Mouse (Mus musculus) midbrain, embryonic 12.5 days (tissue): ENCODE data around the gene Timm44. TPM values are rescaled to one million over a fixed set of nuclear protein-coding genes. Genes with fewer than 3 reads are reported as not detected.

Experiments
- ATAC-seq: fragments of 200-750 bp; cut with Nextera tagmentation; 2 replicates; pipeline ENCODE4 v1.8.0; 2017; ENCODE audit warnings: low read depth, moderate TSS enrichment, moderate library complexity; ENCODE audit not compliant: low FRiP score
- H3K27ac ChIP-seq: fragments of 300-500 bp; sonication (generic); replicated peaks from 2 replicates; pipeline ENCODE4 v1.5.1; 2016; ENCODE audit warnings: mild to moderate bottlenecking
- H3K27me3 ChIP-seq: fragments of 300-500 bp; sonication (generic); 2 replicates; pipeline ENCODE4 v1.6.1; 2016; ENCODE audit warnings: mild to moderate bottlenecking
- H3K36me3 ChIP-seq: fragments of 300-500 bp; sonication (generic); 2 replicates; pipeline ENCODE4 v1.6.1; 2016
- H3K4me1 ChIP-seq: fragments of 300-500 bp; sonication (generic); 2 replicates; pipeline ENCODE4 v1.6.1; 2016
- H3K4me2 ChIP-seq: fragments of 300-500 bp; sonication (generic); replicated peaks from 2 replicates; pipeline ENCODE4 v1.6.1; 2016; ENCODE audit warnings: mild to moderate bottlenecking, moderate library complexity
- H3K4me3 ChIP-seq: fragments of 300-500 bp; sonication (generic); 2 replicates; pipeline ENCODE4 v1.5.1; 2016; ENCODE audit warnings: mild to moderate bottlenecking
- H3K9ac ChIP-seq: fragments of 300-500 bp; sonication (generic); replicated peaks from 2 replicates; pipeline ENCODE4 v1.6.1; 2016; ENCODE audit warnings: mild to moderate bottlenecking, moderate library complexity
- H3K9me3 ChIP-seq: fragments of 300-500 bp; sonication (generic); 2 replicates; pipeline ENCODE4 v1.6.1; 2016; ENCODE audit warnings: mild to moderate bottlenecking
- WGBS: fragments of 180-500 bp; shearing (Covaris S2); methylation state at CpG from one replicate; pipeline ENCODE4 v1.1.7; 2016; 5-methylcytosine and 5-hydroxymethylcytosine counted together
- polyA plus RNA-seq: library from polyadenylated mRNA; unstranded; fragments of >200 nt; fragmentation: Nextera tagmentation; extraction: Ambion mirVana; gene quantifications from 2 replicates; pipeline ENCODE4 v1.2.1, GENCODE M21; 2016

Timm44 gene
- polyA plus RNA-seq, result 54.9 and 57.8 TPM in 2 replicates

GRCm38 (mm10) chr8:4275275-4276110, at the start of gene Timm44:
TSS of gene Timm44 (minus strand) at chr8:4275913.
- Histone ChIP-seq H3K27ac (peak within 1 kb of the TSS; percentile 78), H3K9me3 (no peaks in the 10 kb centered on the region), H3K36me3 (peaks cover 26% of the 10 kb centered on the region; the same call in 1 of the 2 replicates), H3K4me3 (peak within 1 kb of the TSS; percentile 77), H3K4me2 (peak within 1 kb of the TSS; percentile 66), H3K9ac (peak within 1 kb of the TSS; percentile 76), H3K4me1 (peaks cover 10% of the 10 kb centered on the region), H3K27me3 (no peaks in the 10 kb centered on the region)
- ATAC-seq, result peak; percentile 98
- WGBS, result under 1% methylated on average over 39 of the region's 39 CpGs

- under 1% methylated on average over 71 of the region's 78 CpGs for WGBS
- peak; percentile 98 for ATAC-seq
- Histone ChIP-seq H3K4me3 (peak within 1 kb of the TSS; percentile 99), H3K4me2 (peak within 1 kb of the TSS; percentile 90), H3K36me3 (peaks cover 43% of the 10 kb centered on the region), H3K27ac (peak within 1 kb of the TSS; percentile 89), H3K4me1 (peaks cover 27% of the 10 kb centered on the region), H3K27me3 (no peaks in the 10 kb centered on the region), H3K9me3 (no peaks in the 10 kb centered on the region), H3K9ac (peak within 1 kb of the TSS; percentile 99)
Observed at GRCm38 (mm10) chr8:4324983-4325750, 49.5 kb upstream of the Timm44 start, which contains the start of the genes Ccl25 and Elavl1. TSS of gene Ccl25 (plus strand) at chr8:4325210. TSS of gene Elavl1 (minus strand) at chr8:4325413.

- no peaks in the 10 kb centered on the region for H3K27me3 ChIP-seq
- peak overlapping the region; percentile 99 for H3K9ac ChIP-seq
- peak overlapping the region; percentile 89 for H3K27ac ChIP-seq
- H3K4me3 ChIP-seq, result peak overlapping the region; percentile 99
- H3K4me2 ChIP-seq, result peak overlapping the region; percentile 90
- peaks cover 44% of the 10 kb centered on the region for H3K36me3 ChIP-seq
- ATAC-seq, result peak; percentile 68
- peaks cover 27% of the 10 kb centered on the region for H3K4me1 ChIP-seq
- H3K9me3 ChIP-seq, result no peaks in the 10 kb centered on the region
- under 1% methylated on average over 42 of the region's 42 CpGs for WGBS
Observed at GRCm38 (mm10) chr8:4324525-4324924, 48.8 kb upstream of the Timm44 start.

- peak overlapping the region; percentile 99 for H3K4me3 ChIP-seq
- no peak overlapping the region; the same call in 1 of the 2 replicates for H3K27ac ChIP-seq
- H3K4me1 ChIP-seq, result peaks cover 27% of the 10 kb centered on the region
- no peaks in the 10 kb centered on the region for H3K9me3 ChIP-seq
- peaks cover 43% of the 10 kb centered on the region for H3K36me3 ChIP-seq
- no peak for ATAC-seq
- whole genome bisulfite sequencing, result 7% methylated on average over 6 of the region's 6 CpGs
- peak overlapping the region; percentile 99 for H3K9ac ChIP-seq
- H3K27me3 ChIP-seq, result no peaks in the 10 kb centered on the region
- H3K4me2 ChIP-seq, result peak overlapping the region; percentile 90
Observed at GRCm38 (mm10) chr8:4323917-4324316, 48.2 kb upstream of the Timm44 start.

GRCm38 (mm10) chr8:4322470-4322869, 46.8 kb upstream of the Timm44 start:
- Histone ChIP-seq H3K4me1 (peaks cover 27% of the 10 kb centered on the region), H3K36me3 (peaks cover 29% of the 10 kb centered on the region), H3K9me3 (no peaks in the 10 kb centered on the region), H3K4me3 (peak overlapping the region; percentile 99; the same call in 1 of the 2 replicates), H3K27me3 (no peaks in the 10 kb centered on the region), H3K4me2 (peak overlapping the region; percentile 90), H3K9ac (no peak overlapping the region), H3K27ac (0 out of 2 replicates have a peak overlapping the region, but pooled peaks have one; percentile 20)
- WGBS, result 40% methylated on average over 2 of the region's 2 CpGs
- no peak for ATAC-seq

- Histone ChIP-seq H3K36me3 (peaks cover 29% of the 10 kb centered on the region), H3K4me2 (no peak overlapping the region), H3K27ac (no peak overlapping the region), H3K4me3 (no peak overlapping the region), H3K4me1 (peaks cover 26% of the 10 kb centered on the region), H3K9me3 (no peaks in the 10 kb centered on the region), H3K9ac (no peak overlapping the region), H3K27me3 (no peaks in the 10 kb centered on the region)
- ATAC-seq, result no peak
- WGBS, result 85% methylated on average over 2 of the region's 2 CpGs
Observed at GRCm38 (mm10) chr8:4321031-4321430, 45.3 kb upstream of the Timm44 start.

- peaks cover 33% of the 10 kb centered on the region for H3K36me3 ChIP-seq
- no peak for ATAC-seq
- WGBS, result 100% methylated on average over 1 of the region's 1 CpGs
Observed at GRCm38 (mm10) chr8:4320404-4320803, 44.7 kb upstream of the Timm44 start.

GRCm38 (mm10) chr8:4319573-4319872, 43.8 kb upstream of the Timm44 start:
- H3K4me3 ChIP-seq, result no peak overlapping the region
- no peak for ATAC-seq

More at GRCm38 (mm10) chr8:4320404-4320803, 44.7 kb upstream of the Timm44 start:
- no peak overlapping the region for H3K4me3 ChIP-seq
- H3K27me3 ChIP-seq, result no peaks in the 10 kb centered on the region
- no peak overlapping the region for H3K4me2 ChIP-seq
- peaks cover 20% of the 10 kb centered on the region for H3K4me1 ChIP-seq
- no peak overlapping the region for H3K27ac ChIP-seq
- H3K9me3 ChIP-seq, result no peaks in the 10 kb centered on the region
- H3K9ac ChIP-seq, result no peak overlapping the region

GRCm38 (mm10) chr8:4318796-4319572, 43.3 kb upstream of the Timm44 start:
- no peak for ATAC-seq
- H3K4me3 ChIP-seq, result no peak overlapping the region
- peaks cover 33% of the 10 kb centered on the region for H3K36me3 ChIP-seq
- H3K27ac ChIP-seq, result no peak overlapping the region
- no peaks in the 10 kb centered on the region for H3K9me3 ChIP-seq
- H3K4me1 ChIP-seq, result peaks cover 20% of the 10 kb centered on the region
- no peaks in the 10 kb centered on the region for H3K27me3 ChIP-seq
- H3K4me2 ChIP-seq, result no peak overlapping the region
- 82% methylated on average over 2 of the region's 2 CpGs for WGBS
- no peak overlapping the region for H3K9ac ChIP-seq

More at GRCm38 (mm10) chr8:4319573-4319872, 43.8 kb upstream of the Timm44 start:
- Histone ChIP-seq H3K36me3 (peaks cover 33% of the 10 kb centered on the region), H3K9ac (no peak overlapping the region), H3K27ac (no peak overlapping the region), H3K4me2 (no peak overlapping the region), H3K4me1 (peaks cover 20% of the 10 kb centered on the region), H3K9me3 (no peaks in the 10 kb centered on the region), H3K27me3 (no peaks in the 10 kb centered on the region)
- WGBS, result 92% methylated on average over 2 of the region's 11 CpGs

GRCm38 (mm10) chr8:4318124-4318523, 42.4 kb upstream of the Timm44 start:
- 90% methylated on average over 5 of the region's 5 CpGs for WGBS
- H3K4me2 ChIP-seq, result no peak overlapping the region

GRCm38 (mm10) chr8:4314852-4315251, 39.1 kb upstream of the Timm44 start:
- Histone ChIP-seq H3K27me3 (no peaks in the 10 kb centered on the region), H3K4me3 (no peak overlapping the region), H3K9ac (no peak overlapping the region), H3K4me1 (no peaks in the 10 kb centered on the region), H3K36me3 (peaks cover 34% of the 10 kb centered on the region), H3K9me3 (no peaks in the 10 kb centered on the region), H3K27ac (no peak overlapping the region), H3K4me2 (no peak overlapping the region)
- WGBS, result 92% methylated on average over 3 of the region's 3 CpGs
- ATAC-seq, result no peak

More at GRCm38 (mm10) chr8:4318124-4318523, 42.4 kb upstream of the Timm44 start:
- no peak overlapping the region for H3K9ac ChIP-seq
- peaks cover 33% of the 10 kb centered on the region for H3K36me3 ChIP-seq
- H3K4me1 ChIP-seq, result peaks cover 11% of the 10 kb centered on the region
- no peak overlapping the region for H3K4me3 ChIP-seq
- H3K27ac ChIP-seq, result no peak overlapping the region
- H3K9me3 ChIP-seq, result no peaks in the 10 kb centered on the region
- H3K27me3 ChIP-seq, result no peaks in the 10 kb centered on the region
- no peak for ATAC-seq
